ENCODE assay signal across 21 mouse cellular contexts in genomic region chr4:141446211-141446610, GRCm38 (mm10). TPM values are rescaled to one million over a fixed set of nuclear protein-coding genes. Genes with fewer than 3 reads are reported as not detected.
DNase-seq lines count a peak whose midpoint lies in the region; ATAC-seq and TF ChIP-seq lines count a peak whose summit lies in the region.
"Had no signal": no experiment of that assay in that cellular context is flagged by ENCODE, and none has a peak within 500 bp of the region (broad histone marks: within the 10 kb centered on the region; RNA-seq: fewer than 3 reads in every experiment).

No protein-coding gene starts in this region.

- peaks cover 30% of the 10 kb centered on the region for H3K4me1 ChIP-seq in hindbrain, embryonic 10.5 days (replicated peaks)
- H3K4me1 ChIP-seq in hindbrain, postnatal 0 days (ENCODE audit: insufficient read depth, low read length) = peaks cover 5% of the 10 kb centered on the region; the same call in 1 of the 2 replicates
- H3K4me1 ChIP-seq in midbrain, embryonic 12.5 days = peaks cover 19% of the 10 kb centered on the region
- 0 out of 2 replicates have a peak, but pooled peaks cover 7% of the 10 kb centered on the region for H3K4me1 ChIP-seq in midbrain, postnatal 0 days (ENCODE audit: insufficient read depth, low read length)
- H3K4me1 ChIP-seq in embryonic facial prominence, embryonic 10.5 days = peaks cover 21% of the 10 kb centered on the region
- H3K4me1 ChIP-seq in forebrain, postnatal 0 days (ENCODE audit: insufficient read depth) = peaks cover 12% of the 10 kb centered on the region

- no peak for ATAC-seq in hindbrain, postnatal 0 days
- no peak for ATAC-seq in midbrain, embryonic 12.5 days (ENCODE audit: low FRiP score, low read depth)
- ATAC-seq in midbrain, postnatal 0 days (ENCODE audit: low FRiP score) = no peak
- no peak for ATAC-seq in forebrain, postnatal 0 days

- 79% methylated on average over 7 of the region's 7 CpGs for whole genome bisulfite sequencing in hindbrain, embryonic 10.5 days
- WGBS in hindbrain, postnatal 0 days = 64% methylated on average over 7 of the region's 7 CpGs
- WGBS in midbrain, embryonic 12.5 days = 84% methylated on average over 7 of the region's 7 CpGs
- WGBS in midbrain, postnatal 0 days = 79% methylated on average over 7 of the region's 7 CpGs
- 77% methylated on average over 7 of the region's 7 CpGs for WGBS in embryonic facial prominence, embryonic 10.5 days
- 78% methylated on average over 7 of the region's 7 CpGs for WGBS in forebrain, postnatal 0 days

- no peak overlapping the region for H3K27ac ChIP-seq in hindbrain, embryonic 10.5 days
- no peak overlapping the region for H3K27ac ChIP-seq in hindbrain, postnatal 0 days
- no peak overlapping the region for H3K27ac ChIP-seq in midbrain, embryonic 12.5 days (replicated peaks)
- no peak overlapping the region for H3K27ac ChIP-seq in midbrain, postnatal 0 days (ENCODE audit: low read depth, low read length)
- H3K27ac ChIP-seq in embryonic facial prominence, embryonic 10.5 days (replicated peaks) = no peak overlapping the region
- no peak overlapping the region for H3K27ac ChIP-seq in forebrain, postnatal 0 days (ENCODE audit: low read depth, low read length)
- H3K27ac ChIP-seq: macrophage had no signal

- H3K27me3 ChIP-seq in hindbrain, embryonic 10.5 days (ENCODE audit: insufficient read depth, poor library complexity, severe bottlenecking) = no peaks in the 10 kb centered on the region; the same call in 1 of the 2 replicates
- no peaks in the 10 kb centered on the region for H3K27me3 ChIP-seq in hindbrain, postnatal 0 days (ENCODE audit: insufficient read depth, low read length)
- no peaks in the 10 kb centered on the region for H3K27me3 ChIP-seq in midbrain, embryonic 12.5 days
- no peaks in the 10 kb centered on the region for H3K27me3 ChIP-seq in midbrain, postnatal 0 days (ENCODE audit: insufficient read depth, low read length)
- H3K27me3 ChIP-seq in embryonic facial prominence, embryonic 10.5 days (replicated peaks; ENCODE audit: low read depth, poor library complexity, severe bottlenecking) = no peaks in the 10 kb centered on the region
- H3K27me3 ChIP-seq in forebrain, postnatal 0 days (ENCODE audit: insufficient read depth, low read length) = no peaks in the 10 kb centered on the region

- H3K9me3 ChIP-seq in hindbrain, embryonic 10.5 days = no peaks in the 10 kb centered on the region
- H3K9me3 ChIP-seq in hindbrain, postnatal 0 days (ENCODE audit: low read length) = no peaks in the 10 kb centered on the region
- H3K9me3 ChIP-seq in midbrain, embryonic 12.5 days = no peaks in the 10 kb centered on the region
- H3K9me3 ChIP-seq in midbrain, postnatal 0 days (ENCODE audit: low read length) = no peaks in the 10 kb centered on the region
- H3K9me3 ChIP-seq in embryonic facial prominence, embryonic 10.5 days = no peaks in the 10 kb centered on the region
- no peaks in the 10 kb centered on the region for H3K9me3 ChIP-seq in forebrain, postnatal 0 days (ENCODE audit: low read length)

- TF ChIP-seq CTCF in hindbrain, postnatal 0 days (IDR thresholded peaks at IDR 0.05; ENCODE audit: low read depth) = no peak
- TF ChIP-seq CTCF in midbrain, postnatal 0 days (IDR thresholded peaks at IDR 0.05) = no peak
- no peak for TF ChIP-seq CTCF in forebrain, postnatal 0 days (IDR thresholded peaks at IDR 0.05; ENCODE audit: low read depth)

- no peak for DNase-seq in hindbrain, embryonic 10.5 days (ENCODE audit: low spot score)
- no peak for DNase-seq in hindbrain, postnatal 0 days (ENCODE audit: low spot score)
- DNase-seq in midbrain, postnatal 0 days (ENCODE audit: low spot score) = no peak
- DNase-seq in embryonic facial prominence, embryonic 10.5 days (ENCODE audit: low spot score) = no peak
- DNase-seq in forebrain, postnatal 0 days = no peak
- DNase-seq in spleen, postnatal 36 days (ENCODE audit: low spot score in 2 of 2) = no peak
- no peak for DNase-seq in testis, postnatal 10 days (ENCODE audit: low spot score)
- DNase-seq: adrenal gland, adult 8-10 months; cerebellum, adult 9-10 months; liver; lung, embryonic 14.5 days; right cerebral cortex, postnatal 25 days had no signal

- no peak overlapping the region for H3K4me2 ChIP-seq in hindbrain, postnatal 0 days (ENCODE audit: low read depth, low read length)
- peak overlapping the region; percentile 90; the same call in 1 of the 2 replicates for H3K4me2 ChIP-seq in midbrain, embryonic 12.5 days (replicated peaks)
- no peak overlapping the region for H3K4me2 ChIP-seq in midbrain, postnatal 0 days (ENCODE audit: low read depth, low read length, poor library complexity, severe bottlenecking)
- H3K4me2 ChIP-seq in forebrain, postnatal 0 days (ENCODE audit: low read depth) = 0 out of 2 replicates have a peak overlapping the region, but pooled peaks have one; percentile 71

- peaks cover 49% of the 10 kb centered on the region for H3K36me3 ChIP-seq in hindbrain, embryonic 10.5 days
- H3K36me3 ChIP-seq in hindbrain, postnatal 0 days (ENCODE audit: insufficient read depth, low read length) = peaks cover 15% of the 10 kb centered on the region
- peaks cover 44% of the 10 kb centered on the region for H3K36me3 ChIP-seq in midbrain, embryonic 12.5 days
- peaks cover 26% of the 10 kb centered on the region for H3K36me3 ChIP-seq in midbrain, postnatal 0 days (ENCODE audit: insufficient read depth, low read length)
- peaks cover 51% of the 10 kb centered on the region for H3K36me3 ChIP-seq in embryonic facial prominence, embryonic 10.5 days (replicated peaks)
- peaks cover 28% of the 10 kb centered on the region for H3K36me3 ChIP-seq in forebrain, postnatal 0 days (ENCODE audit: insufficient read depth)

- H3K9ac ChIP-seq in hindbrain, postnatal 0 days (replicated peaks; ENCODE audit: low read length) = no peak overlapping the region
- peak overlapping the region; percentile 96; the same call in 1 of the 2 replicates for H3K9ac ChIP-seq in midbrain, embryonic 12.5 days (replicated peaks)
- H3K9ac ChIP-seq in midbrain, postnatal 0 days (replicated peaks; ENCODE audit: low read length, poor library complexity, severe bottlenecking) = no peak overlapping the region
- no peak overlapping the region for H3K9ac ChIP-seq in forebrain, postnatal 0 days

- peak overlapping the region; percentile 98; the same call in 1 of the 2 replicates for H3K4me3 ChIP-seq in hindbrain, embryonic 10.5 days
- no peak overlapping the region for H3K4me3 ChIP-seq in hindbrain, postnatal 0 days (ENCODE audit: low read length)
- peak overlapping the region; percentile 100; the same call in 1 of the 2 replicates for H3K4me3 ChIP-seq in midbrain, embryonic 12.5 days
- no peak overlapping the region for H3K4me3 ChIP-seq in midbrain, postnatal 0 days (ENCODE audit: low read depth, low read length)
- H3K4me3 ChIP-seq in embryonic facial prominence, embryonic 10.5 days = peak overlapping the region; percentile 95; the same call in 1 of the 2 replicates
- H3K4me3 ChIP-seq in forebrain, postnatal 0 days (ENCODE audit: low read depth, low read length) = no peak overlapping the region

RNA-seq across cellular contexts. Expression of gene Zbtb17, which starts 1.8 kb away (rescaled TPM):
- 52.6 and 60.8 TPM in 2 replicates for polyA plus RNA-seq in hindbrain, embryonic 10.5 days (2016; fragmentation: Nextera tagmentation; extraction: Ambion mirVana)
- total RNA-seq in hindbrain, postnatal 0 days (2014; rRNA removed) = 34.8 and 36.2 TPM in 2 replicates
- polyA plus RNA-seq in hindbrain, postnatal 0 days (2015; fragmentation: Nextera tagmentation; extraction: Ambion mirVana) = 28.2 and 28.8 TPM in 2 replicates
- 61.1 and 63.8 TPM in 2 replicates for polyA plus RNA-seq in midbrain, embryonic 12.5 days (2016; fragmentation: Nextera tagmentation; extraction: Ambion mirVana)
- total RNA-seq in midbrain, postnatal 0 days (2014; rRNA removed) = 31.0 and 34.4 TPM in 2 replicates
- 30.1 and 30.8 TPM in 2 replicates for polyA plus RNA-seq in midbrain, postnatal 0 days (2015; fragmentation: Nextera tagmentation; extraction: Ambion mirVana)
- polyA plus RNA-seq in embryonic facial prominence, embryonic 10.5 days (2016; fragmentation: Nextera tagmentation; extraction: Ambion mirVana) = 59.6 and 62.3 TPM in 2 replicates
- total RNA-seq in forebrain, postnatal 0 days (2014; rRNA removed) = 42.1 and 51.5 TPM in 2 replicates
- 32.8 and 34.8 TPM in 2 replicates for polyA plus RNA-seq in forebrain, postnatal 0 days (2015; fragmentation: Nextera tagmentation; extraction: Ambion mirVana)

RNA-seq across cellular contexts. Expression of gene Srarp, which starts 10.3 kb away (rescaled TPM):
- polyA plus RNA-seq in hindbrain, embryonic 10.5 days (2016; fragmentation: Nextera tagmentation; extraction: Ambion mirVana) = not detected in 2 replicates
- 5.8 and 9.9 TPM in 2 replicates for total RNA-seq in hindbrain, postnatal 0 days (2014; rRNA removed)
- 0.33 and 0.54 TPM in 2 replicates for polyA plus RNA-seq in hindbrain, postnatal 0 days (2015; fragmentation: Nextera tagmentation; extraction: Ambion mirVana)
- polyA plus RNA-seq in midbrain, embryonic 12.5 days (2016; fragmentation: Nextera tagmentation; extraction: Ambion mirVana) = 0.20 TPM in 1 of 2 replicates, not detected in the other
- 1.9 and 4.5 TPM in 2 replicates for total RNA-seq in midbrain, postnatal 0 days (2014; rRNA removed)
- polyA plus RNA-seq in midbrain, postnatal 0 days (2015; fragmentation: Nextera tagmentation; extraction: Ambion mirVana) = 0.52 and 0.76 TPM in 2 replicates
- polyA plus RNA-seq in embryonic facial prominence, embryonic 10.5 days (2016; fragmentation: Nextera tagmentation; extraction: Ambion mirVana) = not detected in 2 replicates
- 2.4 and 4.6 TPM in 2 replicates for total RNA-seq in forebrain, postnatal 0 days (2014; rRNA removed)
- polyA plus RNA-seq in forebrain, postnatal 0 days (2015; fragmentation: Nextera tagmentation; extraction: Ambion mirVana) = 0.63 and 0.69 TPM in 2 replicates
- total RNA-seq: granulocyte monocyte progenitor cell, adult 5-6 weeks; MEL had no signal
- polyA plus RNA-seq: CD4-positive, CD25-positive, alpha-beta regulatory T cell, adult 4 months; heart, embryonic 16.5 days; kidney, embryonic 16.5 days; lung, embryonic 14.5 days; macrophage; thymus, postnatal 0 days had no signal

RNA-seq across cellular contexts. Expression of gene Hspb7, which starts 25.6 kb away (rescaled TPM):
- not detected in 2 replicates for polyA plus RNA-seq in hindbrain, embryonic 10.5 days (2016; fragmentation: Nextera tagmentation; extraction: Ambion mirVana)
- 0.32 TPM in 1 of 2 replicates, not detected in the other for total RNA-seq in hindbrain, postnatal 0 days (2014; rRNA removed)
- 0.06 and 0.08 TPM in 2 replicates for polyA plus RNA-seq in hindbrain, postnatal 0 days (2015; fragmentation: Nextera tagmentation; extraction: Ambion mirVana)
- polyA plus RNA-seq in midbrain, embryonic 12.5 days (2016; fragmentation: Nextera tagmentation; extraction: Ambion mirVana) = 0.13 TPM in 1 of 2 replicates, not detected in the other
- 0.05 TPM in 1 of 2 replicates, not detected in the other for total RNA-seq in midbrain, postnatal 0 days (2014; rRNA removed)
- polyA plus RNA-seq in midbrain, postnatal 0 days (2015; fragmentation: Nextera tagmentation; extraction: Ambion mirVana) = 0.10 and 0.12 TPM in 2 replicates
- 0.15 TPM in 1 of 2 replicates, not detected in the other for polyA plus RNA-seq in embryonic facial prominence, embryonic 10.5 days (2016; fragmentation: Nextera tagmentation; extraction: Ambion mirVana)
- total RNA-seq in forebrain, postnatal 0 days (2014; rRNA removed) = not detected in 2 replicates
- polyA plus RNA-seq in forebrain, postnatal 0 days (2015; fragmentation: Nextera tagmentation; extraction: Ambion mirVana) = not detected in 2 replicates
- total RNA-seq: granulocyte monocyte progenitor cell, adult 5-6 weeks; layer of hippocampus, adult 18-20 months; MEL had no signal
- polyA plus RNA-seq: CD4-positive, CD25-positive, alpha-beta regulatory T cell, adult 4 months; macrophage; thymus, postnatal 0 days had no signal

RNA-seq across cellular contexts. Expression of gene Clcnkb, which starts 30.4 kb away (rescaled TPM):
- 0.11 TPM in 1 of 2 replicates, not detected in the other for polyA plus RNA-seq in hindbrain, embryonic 10.5 days (2016; fragmentation: Nextera tagmentation; extraction: Ambion mirVana)
- 5.0 TPM in 1 of 2 replicates, not detected in the other for total RNA-seq in hindbrain, postnatal 0 days (2014; rRNA removed)
- 0.19 and 0.38 TPM in 2 replicates for polyA plus RNA-seq in hindbrain, postnatal 0 days (2015; fragmentation: Nextera tagmentation; extraction: Ambion mirVana)
- polyA plus RNA-seq in midbrain, embryonic 12.5 days (2016; fragmentation: Nextera tagmentation; extraction: Ambion mirVana) = not detected in 2 replicates
- total RNA-seq in midbrain, postnatal 0 days (2014; rRNA removed) = not detected in 2 replicates
- polyA plus RNA-seq in midbrain, postnatal 0 days (2015; fragmentation: Nextera tagmentation; extraction: Ambion mirVana) = 0.27 and 0.43 TPM in 2 replicates
- polyA plus RNA-seq in embryonic facial prominence, embryonic 10.5 days (2016; fragmentation: Nextera tagmentation; extraction: Ambion mirVana) = 0.15 TPM in 1 of 2 replicates, not detected in the other
- 0.08 TPM in 1 of 2 replicates, not detected in the other for total RNA-seq in forebrain, postnatal 0 days (2014; rRNA removed)
- 0.25 TPM in 1 of 2 replicates, not detected in the other for polyA plus RNA-seq in forebrain, postnatal 0 days (2015; fragmentation: Nextera tagmentation; extraction: Ambion mirVana)
- total RNA-seq: adrenal gland, adult 8-10 months; granulocyte monocyte progenitor cell, adult 5-6 weeks; layer of hippocampus, adult 18-20 months; MEL had no signal
- polyA plus RNA-seq: CD4-positive, CD25-positive, alpha-beta regulatory T cell, adult 4 months; lung, embryonic 14.5 days; macrophage; thymus, postnatal 0 days had no signal

RNA-seq across cellular contexts. Expression of gene Clcnka, which starts 47.7 kb away (rescaled TPM):
- 0.31 and 0.33 TPM in 2 replicates for polyA plus RNA-seq in hindbrain, embryonic 10.5 days (2016; fragmentation: Nextera tagmentation; extraction: Ambion mirVana)
- 1.1 and 1.2 TPM in 2 replicates for total RNA-seq in hindbrain, postnatal 0 days (2014; rRNA removed)
- 0.95 and 0.98 TPM in 2 replicates for polyA plus RNA-seq in hindbrain, postnatal 0 days (2015; fragmentation: Nextera tagmentation; extraction: Ambion mirVana)
- polyA plus RNA-seq in midbrain, embryonic 12.5 days (2016; fragmentation: Nextera tagmentation; extraction: Ambion mirVana) = not detected in 2 replicates
- not detected in 2 replicates for total RNA-seq in midbrain, postnatal 0 days (2014; rRNA removed)
- 0.07 and 0.12 TPM in 2 replicates for polyA plus RNA-seq in midbrain, postnatal 0 days (2015; fragmentation: Nextera tagmentation; extraction: Ambion mirVana)
- polyA plus RNA-seq in embryonic facial prominence, embryonic 10.5 days (2016; fragmentation: Nextera tagmentation; extraction: Ambion mirVana) = 0.21 and 0.37 TPM in 2 replicates
- total RNA-seq in forebrain, postnatal 0 days (2014; rRNA removed) = 0.24 TPM in 1 of 2 replicates, not detected in the other
- 0.10 TPM in 1 of 2 replicates, not detected in the other for polyA plus RNA-seq in forebrain, postnatal 0 days (2015; fragmentation: Nextera tagmentation; extraction: Ambion mirVana)
- total RNA-seq: adrenal gland, adult 8-10 months; granulocyte monocyte progenitor cell, adult 5-6 weeks; layer of hippocampus, adult 18-20 months; MEL had no signal
- polyA plus RNA-seq: CD4-positive, CD25-positive, alpha-beta regulatory T cell, adult 4 months; macrophage had no signal

Comparison
In these comparisons a context has a peak if more than half of its experiments do, and no peak if none do; other contexts are left out.
1. H3K4me3 ChIP-seq: peak in hindbrain, embryonic 10.5 days (single experiment), midbrain, embryonic 12.5 days (single experiment) and embryonic facial prominence, embryonic 10.5 days (single experiment); none in hindbrain, postnatal 0 days (single experiment), midbrain, postnatal 0 days (single experiment) and forebrain, postnatal 0 days (single experiment).
2. H3K4me2 ChIP-seq: peak in midbrain, embryonic 12.5 days (single experiment) and forebrain, postnatal 0 days (single experiment); none in hindbrain, postnatal 0 days (single experiment) and midbrain, postnatal 0 days (single experiment).